ENCODE assay signal across 15 mouse cellular contexts in genomic region chr4:109987560-109988362, GRCm38 (mm10). TPM values are rescaled to one million over a fixed set of nuclear protein-coding genes. Genes with fewer than 3 reads are reported as not detected.
DNase-seq lines count a peak whose midpoint lies in the region; ATAC-seq and TF ChIP-seq lines count a peak whose summit lies in the region.
"Had no signal": no experiment of that assay in that cellular context is flagged by ENCODE, and none has a peak within 500 bp of the region (broad histone marks: within the 10 kb centered on the region; RNA-seq: fewer than 3 reads in every experiment).

No protein-coding gene starts in this region.

- peak; percentile 33 for DNase-seq in embryo, embryonic 10 days (ENCODE audit: low spot score)
- DNase-seq in spleen, postnatal 14 days (ENCODE audit: low spot score in 2 of 2): no peak
- no peak for DNase-seq in adrenal gland, postnatal 25 days
- DNase-seq: adrenal gland, postnatal 10 days; heart, postnatal 36 days; kidney, adult 2 months; lung, postnatal 36 days; thymus, postnatal 4 days had no signal

- H3K9me3 ChIP-seq in intestine, postnatal 0 days (ENCODE audit: control insufficient read depth): no peaks in the 10 kb centered on the region
- H3K9me3 ChIP-seq in intestine, embryonic 15.5 days: no peaks in the 10 kb centered on the region
- H3K9me3 ChIP-seq in forebrain, embryonic 15.5 days: no peaks in the 10 kb centered on the region
- no peaks in the 10 kb centered on the region for H3K9me3 ChIP-seq in neural tube, embryonic 15.5 days (replicated peaks)
- H3K9me3 ChIP-seq: liver, embryonic 15.5 days had no signal

- H3K4me3 ChIP-seq in intestine, postnatal 0 days (ENCODE audit: low read depth, low read length): no peak overlapping the region
- no peak overlapping the region for H3K4me3 ChIP-seq in intestine, embryonic 15.5 days (replicated peaks)
- H3K4me3 ChIP-seq in forebrain, embryonic 15.5 days: no peak overlapping the region
- H3K4me3 ChIP-seq in neural tube, embryonic 15.5 days (replicated peaks): no peak overlapping the region
- H3K4me3 ChIP-seq: liver, embryonic 15.5 days; myocyte had no signal

- no peak overlapping the region for H3K27ac ChIP-seq in intestine, postnatal 0 days (ENCODE audit: low read depth, low read length)
- H3K27ac ChIP-seq in intestine, embryonic 15.5 days: no peak overlapping the region
- 0 out of 2 replicates have a peak overlapping the region, but pooled peaks have one; percentile 21 for H3K27ac ChIP-seq in forebrain, embryonic 15.5 days (replicated peaks)
- no peak overlapping the region for H3K27ac ChIP-seq in neural tube, embryonic 15.5 days (replicated peaks)
- H3K27ac ChIP-seq: liver, embryonic 15.5 days had no signal

- no peak overlapping the region for H3K9ac ChIP-seq in intestine, postnatal 0 days (ENCODE audit: low read depth, low read length)
- no peak overlapping the region for H3K9ac ChIP-seq in intestine, embryonic 15.5 days
- H3K9ac ChIP-seq in forebrain, embryonic 15.5 days (replicated peaks): no peak overlapping the region
- no peak overlapping the region for H3K9ac ChIP-seq in neural tube, embryonic 15.5 days (replicated peaks)
- H3K9ac ChIP-seq: liver, embryonic 15.5 days had no signal

- no peaks in the 10 kb centered on the region for H3K4me1 ChIP-seq in intestine, postnatal 0 days (replicated peaks; ENCODE audit: control insufficient read depth, insufficient read depth, low read length)
- H3K4me1 ChIP-seq in intestine, embryonic 15.5 days (replicated peaks): peaks cover 5% of the 10 kb centered on the region
- peaks cover 26% of the 10 kb centered on the region for H3K4me1 ChIP-seq in forebrain, embryonic 15.5 days
- peaks cover 7% of the 10 kb centered on the region for H3K4me1 ChIP-seq in neural tube, embryonic 15.5 days

- 0 out of 2 replicates have a peak overlapping the region, but pooled peaks have one; percentile 6 for H3K4me2 ChIP-seq in intestine, postnatal 0 days (replicated peaks; ENCODE audit: low read depth)
- H3K4me2 ChIP-seq in intestine, embryonic 15.5 days (replicated peaks): no peak overlapping the region
- 0 out of 2 replicates have a peak overlapping the region, but pooled peaks have one; percentile 13 for H3K4me2 ChIP-seq in forebrain, embryonic 15.5 days (replicated peaks)
- H3K4me2 ChIP-seq in neural tube, embryonic 15.5 days: no peak overlapping the region
- H3K4me2 ChIP-seq: liver, embryonic 15.5 days had no signal

- WGBS in intestine, postnatal 0 days: 5% methylated on average over 17 of the region's 20 CpGs
- WGBS in intestine, embryonic 15.5 days: 2% methylated on average over 18 of the region's 20 CpGs
- 10% methylated on average over 20 of the region's 20 CpGs for WGBS in forebrain, embryonic 15.5 days
- 2% methylated on average over 20 of the region's 20 CpGs for WGBS in neural tube, embryonic 15.5 days

- 0 out of 2 replicates have a peak, but pooled peaks have one; percentile 22 for ATAC-seq in intestine, postnatal 0 days
- no peak for ATAC-seq in intestine, embryonic 15.5 days
- no peak for ATAC-seq in forebrain, embryonic 15.5 days (replicated peaks)
- peak; percentile 13; the same call in 1 of the 2 replicates for ATAC-seq in neural tube, embryonic 15.5 days (ENCODE audit: low FRiP score)
- ATAC-seq: Patski had no signal

- TF ChIP-seq CTCF in intestine, postnatal 0 days (IDR thresholded peaks at IDR 0.05; ENCODE audit: low read depth): no peak

- no peaks in the 10 kb centered on the region for H3K36me3 ChIP-seq in intestine, postnatal 0 days (ENCODE audit: control insufficient read depth, insufficient read depth)
- no peaks in the 10 kb centered on the region for H3K36me3 ChIP-seq in intestine, embryonic 15.5 days
- H3K36me3 ChIP-seq in forebrain, embryonic 15.5 days: no peaks in the 10 kb centered on the region
- H3K36me3 ChIP-seq in neural tube, embryonic 15.5 days: no peaks in the 10 kb centered on the region
- H3K36me3 ChIP-seq: liver, embryonic 15.5 days had no signal

- H3K27me3 ChIP-seq in intestine, postnatal 0 days (replicated peaks; ENCODE audit: control insufficient read depth, insufficient read depth, low read length): peaks cover 74% of the 10 kb centered on the region
- H3K27me3 ChIP-seq in intestine, embryonic 15.5 days (replicated peaks): peaks cover 79% of the 10 kb centered on the region
- H3K27me3 ChIP-seq in forebrain, embryonic 15.5 days: peaks cover 30% of the 10 kb centered on the region
- peaks cover 88% of the 10 kb centered on the region for H3K27me3 ChIP-seq in neural tube, embryonic 15.5 days (replicated peaks)
- H3K27me3 ChIP-seq: Patski had no signal

RNA-seq across cellular contexts. Expression of gene Dmrta2, which starts 9.9 kb away (rescaled TPM):
- not detected in 2 replicates for polyA plus RNA-seq in intestine, postnatal 0 days (2015; fragmentation: Nextera tagmentation; extraction: Ambion mirVana)
- polyA plus RNA-seq in intestine, embryonic 15.5 days (2015; fragmentation: Nextera tagmentation; extraction: Ambion mirVana): 0.05 TPM in 2 replicates
- polyA plus RNA-seq in forebrain, embryonic 15.5 days (2015; fragmentation: Nextera tagmentation; extraction: Ambion mirVana): 3.2 and 4.4 TPM in 2 replicates
- polyA plus RNA-seq in neural tube, embryonic 15.5 days (2015; fragmentation: Nextera tagmentation; extraction: Ambion mirVana): 0.08 TPM in 1 of 2 replicates, not detected in the other
- 0.27 TPM in 1 of 2 replicates, not detected in the other for total RNA-seq in adrenal gland, postnatal 25 days (2021)
- polyA plus RNA-seq: liver, embryonic 15.5 days had no signal

Comparison
In these comparisons a context has a peak if more than half of its experiments do, and no peak if none do; other contexts are left out.
1. ATAC-seq: peak in intestine, postnatal 0 days (single experiment) and neural tube, embryonic 15.5 days (single experiment); none in intestine, embryonic 15.5 days (single experiment) and forebrain, embryonic 15.5 days (single experiment).
2. H3K4me2 ChIP-seq: peak in intestine, postnatal 0 days (single experiment) and forebrain, embryonic 15.5 days (single experiment); none in intestine, embryonic 15.5 days (single experiment) and neural tube, embryonic 15.5 days (single experiment).